In genomic region chr3:29432109-29433091, GRCm38 (mm10) we compare ENCODE assay signal across 17 mouse cellular contexts.
DNase-seq lines count a peak whose midpoint lies in the region; ATAC-seq and TF ChIP-seq lines count a peak whose summit lies in the region.
"Had no signal": no experiment of that assay in that cellular context is flagged by ENCODE, and none has a peak within 500 bp of the region (broad histone marks: within the 10 kb centered on the region; RNA-seq: fewer than 3 reads in every experiment).

No protein-coding gene starts in this region.

- ATAC-seq in forebrain, embryonic 16.5 days = peak; percentile 78
- ATAC-seq in hindbrain, postnatal 0 days = peak; percentile 78
- ATAC-seq in neural tube, embryonic 14.5 days (ENCODE audit: low read depth) = peak; percentile 75
- ATAC-seq: liver, postnatal 0 days had no signal

- H3K27me3 ChIP-seq in forebrain, embryonic 10.5 days (ENCODE audit: poor library complexity, severe bottlenecking) = no peaks in the 10 kb centered on the region
- no peaks in the 10 kb centered on the region for H3K27me3 ChIP-seq in forebrain, embryonic 16.5 days (replicated peaks; ENCODE audit: control insufficient read depth, insufficient read depth, low read length)
- H3K27me3 ChIP-seq in hindbrain, postnatal 0 days (ENCODE audit: insufficient read depth, low read length) = no peaks in the 10 kb centered on the region
- H3K27me3 ChIP-seq in neural tube, embryonic 14.5 days (ENCODE audit: control insufficient read depth, insufficient read depth, low read length) = no peaks in the 10 kb centered on the region
- no peaks in the 10 kb centered on the region for H3K27me3 ChIP-seq in limb, embryonic 10.5 days (ENCODE audit: low read depth, poor library complexity, severe bottlenecking)
- H3K27me3 ChIP-seq: CH12.LX; embryonic facial prominence, embryonic 12.5 days; heart, embryonic 12.5 days; limb, embryonic 13.5 days had no signal

- H3K9ac ChIP-seq in forebrain, embryonic 16.5 days (replicated peaks; ENCODE audit: low read depth, low read length) = no peak overlapping the region
- no peak overlapping the region for H3K9ac ChIP-seq in hindbrain, postnatal 0 days (replicated peaks; ENCODE audit: low read length)
- H3K9ac ChIP-seq in neural tube, embryonic 14.5 days (replicated peaks; ENCODE audit: low read depth, low read length) = no peak overlapping the region
- H3K9ac ChIP-seq: embryonic facial prominence, embryonic 12.5 days; heart, embryonic 12.5 days; limb, embryonic 13.5 days; liver, postnatal 0 days had no signal

- H3K4me2 ChIP-seq in forebrain, embryonic 16.5 days (ENCODE audit: low read length) = peak overlapping the region; percentile 6; the same call in 1 of the 2 replicates
- 0 out of 2 replicates have a peak overlapping the region, but pooled peaks have one; percentile 19 for H3K4me2 ChIP-seq in hindbrain, postnatal 0 days (ENCODE audit: low read depth, low read length)
- no peak overlapping the region for H3K4me2 ChIP-seq in neural tube, embryonic 14.5 days (ENCODE audit: low read depth, low read length)
- H3K4me2 ChIP-seq: embryonic facial prominence, embryonic 12.5 days; heart, embryonic 12.5 days; limb, embryonic 13.5 days had no signal

- H3K4me1 ChIP-seq in forebrain, embryonic 10.5 days = peaks cover 25% of the 10 kb centered on the region
- peaks cover 9% of the 10 kb centered on the region for H3K4me1 ChIP-seq in forebrain, embryonic 16.5 days (replicated peaks; ENCODE audit: control insufficient read depth, insufficient read depth, low read length)
- no peaks in the 10 kb centered on the region for H3K4me1 ChIP-seq in hindbrain, postnatal 0 days (ENCODE audit: insufficient read depth, low read length)
- H3K4me1 ChIP-seq in neural tube, embryonic 14.5 days (ENCODE audit: control insufficient read depth, insufficient read depth, low read length) = no peaks in the 10 kb centered on the region
- peaks cover 6% of the 10 kb centered on the region; the same call in 1 of the 2 replicates for H3K4me1 ChIP-seq in limb, embryonic 10.5 days
- H3K4me1 ChIP-seq: embryonic facial prominence, embryonic 12.5 days; heart, embryonic 12.5 days; limb, embryonic 13.5 days had no signal

- no peaks in the 10 kb centered on the region for H3K9me3 ChIP-seq in forebrain, embryonic 10.5 days
- no peaks in the 10 kb centered on the region for H3K9me3 ChIP-seq in forebrain, embryonic 16.5 days (ENCODE audit: control insufficient read depth, low read length)
- no peaks in the 10 kb centered on the region for H3K9me3 ChIP-seq in hindbrain, postnatal 0 days (ENCODE audit: low read length)
- no peaks in the 10 kb centered on the region for H3K9me3 ChIP-seq in neural tube, embryonic 14.5 days (ENCODE audit: control insufficient read depth, low read length)
- H3K9me3 ChIP-seq in limb, embryonic 10.5 days (replicated peaks) = no peaks in the 10 kb centered on the region
- H3K9me3 ChIP-seq: embryonic facial prominence, embryonic 12.5 days; heart, embryonic 12.5 days; limb, embryonic 13.5 days had no signal

- no peak for TF ChIP-seq CTCF in hindbrain, postnatal 0 days (IDR thresholded peaks at IDR 0.05; ENCODE audit: low read depth)

- DNase-seq in forebrain, embryonic 10.5 days (ENCODE audit: extremely low spot score, low spot score) = no peak
- DNase-seq in hindbrain, postnatal 0 days (ENCODE audit: low spot score) = peak; percentile 27
- DNase-seq in right cerebral cortex, postnatal 14 days = no peak
- no peak for DNase-seq in limb, embryonic 10.5 days (ENCODE audit: low spot score)
- no peak for DNase-seq in urinary bladder, adult 2 months (ENCODE audit: low spot score)
- DNase-seq: cerebellum, adult 18-20 months; liver, postnatal 0 days; thymus, postnatal 25 days had no signal

- H3K4me3 ChIP-seq in forebrain, embryonic 10.5 days = no peak overlapping the region
- no peak overlapping the region for H3K4me3 ChIP-seq in forebrain, embryonic 16.5 days (replicated peaks; ENCODE audit: low read length)
- no peak overlapping the region for H3K4me3 ChIP-seq in hindbrain, postnatal 0 days (ENCODE audit: low read length)
- no peak overlapping the region for H3K4me3 ChIP-seq in neural tube, embryonic 14.5 days (ENCODE audit: low read depth, low read length)
- H3K4me3 ChIP-seq in limb, embryonic 10.5 days = no peak overlapping the region
- H3K4me3 ChIP-seq: embryonic facial prominence, embryonic 12.5 days; heart, embryonic 12.5 days; limb, embryonic 13.5 days; myocyte had no signal

- WGBS in forebrain, embryonic 10.5 days = 66% methylated on average over 10 of the region's 10 CpGs
- WGBS in forebrain, embryonic 16.5 days = 17% methylated on average over 10 of the region's 10 CpGs
- WGBS in hindbrain, postnatal 0 days = 24% methylated on average over 10 of the region's 10 CpGs
- 48% methylated on average over 10 of the region's 10 CpGs for WGBS in neural tube, embryonic 14.5 days
- 64% methylated on average over 10 of the region's 10 CpGs for WGBS in limb, embryonic 10.5 days

- no peaks in the 10 kb centered on the region for H3K36me3 ChIP-seq in forebrain, embryonic 10.5 days (replicated peaks)
- H3K36me3 ChIP-seq in forebrain, embryonic 16.5 days (ENCODE audit: control insufficient read depth, insufficient read depth) = no peaks in the 10 kb centered on the region
- no peaks in the 10 kb centered on the region for H3K36me3 ChIP-seq in hindbrain, postnatal 0 days (ENCODE audit: insufficient read depth, low read length)
- no peaks in the 10 kb centered on the region for H3K36me3 ChIP-seq in neural tube, embryonic 14.5 days (ENCODE audit: control insufficient read depth, insufficient read depth, low read length)
- no peaks in the 10 kb centered on the region for H3K36me3 ChIP-seq in limb, embryonic 10.5 days
- H3K36me3 ChIP-seq: embryonic facial prominence, embryonic 12.5 days; heart, embryonic 12.5 days; limb, embryonic 13.5 days had no signal

- peak overlapping the region; percentile 73 for H3K27ac ChIP-seq in forebrain, embryonic 10.5 days
- no peak overlapping the region for H3K27ac ChIP-seq in forebrain, embryonic 16.5 days (ENCODE audit: low read length)
- no peak overlapping the region for H3K27ac ChIP-seq in hindbrain, postnatal 0 days
- no peak overlapping the region for H3K27ac ChIP-seq in neural tube, embryonic 14.5 days (ENCODE audit: low read depth, low read length)
- no peak overlapping the region for H3K27ac ChIP-seq in limb, embryonic 10.5 days
- H3K27ac ChIP-seq: embryonic facial prominence, embryonic 12.5 days; limb, embryonic 13.5 days; macrophage; stomach, postnatal 0 days had no signal
